Mouse (Mus musculus): ENCODE measurements around the gene Clic5. TPM values are rescaled to one million over a fixed set of nuclear protein-coding genes. Genes with fewer than 3 reads are reported as not detected.

The Clic5 gene
- polyA plus RNA-seq (2015; fragmentation: Nextera tagmentation; extraction: Ambion mirVana), result 25.9 and 31.2 TPM in 2 replicates

DNA sequence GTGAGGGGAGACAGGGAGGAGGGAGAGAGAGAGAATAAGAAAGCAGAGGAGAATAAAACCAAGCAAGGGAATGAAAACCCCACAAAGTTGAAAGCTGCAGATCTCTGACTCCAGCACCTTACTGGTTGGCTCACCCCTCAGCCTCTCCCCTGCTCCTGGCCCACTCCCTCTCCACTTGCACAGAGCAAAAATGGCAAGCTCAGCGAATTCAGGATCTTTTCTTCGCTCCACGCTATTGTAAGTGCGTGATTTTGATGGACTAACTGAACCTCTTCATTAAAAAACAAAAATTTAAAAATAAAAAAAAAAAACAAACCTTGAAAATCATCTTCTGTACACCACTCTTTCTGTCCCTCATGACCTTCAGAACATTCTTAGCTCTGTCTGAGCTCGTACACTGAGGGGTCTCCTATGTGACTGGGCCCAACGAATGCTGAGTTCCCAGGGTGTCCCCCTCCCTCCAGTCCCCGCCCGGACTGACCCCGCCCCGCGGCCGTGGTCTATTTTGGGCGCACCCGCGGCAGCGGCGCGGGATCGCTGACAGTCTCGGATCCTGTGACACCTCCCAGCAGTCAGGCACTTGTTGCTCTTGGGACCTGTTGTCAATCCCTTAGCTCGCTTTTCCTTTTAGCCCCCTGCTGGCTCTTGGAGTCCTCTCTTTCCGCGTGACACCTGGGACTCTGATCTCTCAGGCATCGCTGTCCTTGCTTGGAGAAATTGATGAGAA is at the start of gene Clic5:
Clic5 (plus strand) TSS at position 543 of the 727 bp plus-strand sequence.
- Histone ChIP-seq H3K36me3 (ENCODE audit: control insufficient read depth, insufficient read depth, low read length) (no peaks in the 10 kb centered on the region), H3K27me3 (replicated peaks; ENCODE audit: control insufficient read depth, insufficient read depth, low read length) (no peaks in the 10 kb centered on the region; the same call in 1 of the 2 replicates), H3K9ac (ENCODE audit: low read depth, low read length) (peak within 1 kb of the TSS; percentile 62), H3K4me3 (ENCODE audit: low read length) (peak within 1 kb of the TSS; percentile 43), H3K4me2 (ENCODE audit: low read depth, low read length) (peak within 1 kb of the TSS; percentile 66), H3K27ac (ENCODE audit: low read length) (peak within 1 kb of the TSS; percentile 36; the same call in 1 of the 2 replicates), H3K9me3 (ENCODE audit: control insufficient read depth, low read length) (no peaks in the 10 kb centered on the region), H3K4me1 (ENCODE audit: control insufficient read depth, insufficient read depth, low read length) (peaks cover 16% of the 10 kb centered on the region)
- peak; percentile 52 for ATAC-seq
- 4% methylated on average over 24 of the region's 24 CpGs for whole genome bisulfite sequencing

DNA sequence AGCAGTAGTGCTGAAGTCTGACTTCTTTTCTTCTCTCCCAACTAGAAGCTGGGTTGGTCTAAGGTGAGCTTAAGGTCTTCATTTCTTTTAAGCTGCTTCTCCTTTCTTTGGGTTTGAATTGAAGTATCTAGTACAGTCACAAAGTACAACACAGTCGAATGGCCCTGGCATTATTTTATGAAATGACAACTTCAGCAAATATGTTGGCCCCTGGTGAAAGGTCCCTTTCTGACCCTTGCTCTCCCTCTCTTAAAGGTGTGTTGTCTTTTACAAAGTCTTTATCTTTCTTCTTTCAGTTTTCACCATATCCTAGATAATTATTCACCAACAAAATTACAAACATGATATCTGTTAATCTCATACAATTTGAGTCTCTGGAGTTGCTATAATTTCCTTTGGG is 42.6 kb upstream of the Clic5 start:
- Histone ChIP-seq H3K4me1 (ENCODE audit: control insufficient read depth, insufficient read depth, low read length) (peaks cover 7% of the 10 kb centered on the region; the same call in 1 of the 2 replicates), H3K27me3 (replicated peaks; ENCODE audit: control insufficient read depth, insufficient read depth, low read length) (no peaks in the 10 kb centered on the region), H3K9ac (ENCODE audit: low read depth, low read length) (no peak overlapping the region), H3K36me3 (ENCODE audit: control insufficient read depth, insufficient read depth, low read length) (no peaks in the 10 kb centered on the region), H3K27ac (ENCODE audit: low read length) (peak overlapping the region; percentile 52; the same call in 1 of the 2 replicates), H3K4me3 (ENCODE audit: low read length) (no peak overlapping the region), H3K9me3 (ENCODE audit: control insufficient read depth, low read length) (no peaks in the 10 kb centered on the region), H3K4me2 (ENCODE audit: low read depth, low read length) (0 out of 2 replicates have a peak overlapping the region, but pooled peaks have one; percentile 4)
- peak; percentile 55 for ATAC-seq
- WGBS, result 63% methylated on average over 1 of the region's 1 CpGs

DNA sequence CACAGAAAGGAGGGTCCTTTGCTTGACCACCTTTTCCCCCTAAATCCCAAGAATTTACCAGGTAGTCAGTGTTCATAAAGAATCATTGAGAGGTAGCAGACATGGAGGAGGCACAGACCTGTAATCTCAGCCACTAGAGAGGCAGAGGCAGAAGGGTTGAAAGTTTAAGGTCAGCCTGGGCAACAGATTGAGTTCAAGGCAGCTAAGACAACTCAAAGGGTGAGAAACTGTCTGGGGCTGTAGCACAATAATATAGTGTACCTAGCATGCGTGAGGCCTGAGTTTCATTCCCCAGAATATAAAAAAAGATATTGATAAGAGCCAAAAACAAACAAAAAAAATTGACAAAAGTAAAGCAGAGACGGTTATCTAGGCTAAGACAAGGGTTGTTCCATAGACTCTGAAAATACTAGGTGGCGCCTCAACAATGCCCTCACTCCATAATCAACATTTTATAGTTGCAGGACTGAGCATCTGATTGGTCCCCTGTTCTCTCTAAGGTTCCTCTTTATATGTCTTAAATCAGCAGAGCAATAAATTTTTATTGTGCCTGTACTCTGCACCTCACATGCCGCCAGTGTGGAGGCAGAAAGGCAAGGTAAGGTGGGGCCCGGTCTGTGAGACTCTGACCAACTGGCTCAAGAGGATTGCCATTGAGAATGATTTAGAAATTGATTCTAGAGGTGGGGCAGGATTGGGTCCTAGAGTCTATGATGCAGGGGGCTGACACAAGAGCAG is 40.1 kb upstream of the Clic5 start:
- Histone ChIP-seq H3K4me1 (ENCODE audit: control insufficient read depth, insufficient read depth, low read length) (peaks cover 7% of the 10 kb centered on the region; the same call in 1 of the 2 replicates), H3K9ac (ENCODE audit: low read depth, low read length) (no peak overlapping the region), H3K36me3 (ENCODE audit: control insufficient read depth, insufficient read depth, low read length) (no peaks in the 10 kb centered on the region), H3K27ac (ENCODE audit: low read length) (peak overlapping the region; percentile 93), H3K27me3 (replicated peaks; ENCODE audit: control insufficient read depth, insufficient read depth, low read length) (no peaks in the 10 kb centered on the region), H3K4me3 (ENCODE audit: low read length) (no peak overlapping the region), H3K9me3 (ENCODE audit: control insufficient read depth, low read length) (no peaks in the 10 kb centered on the region), H3K4me2 (ENCODE audit: low read depth, low read length) (no peak overlapping the region)
- ATAC-seq, result peak; percentile 93
- WGBS, result 62% methylated on average over 5 of the region's 5 CpGs

DNA sequence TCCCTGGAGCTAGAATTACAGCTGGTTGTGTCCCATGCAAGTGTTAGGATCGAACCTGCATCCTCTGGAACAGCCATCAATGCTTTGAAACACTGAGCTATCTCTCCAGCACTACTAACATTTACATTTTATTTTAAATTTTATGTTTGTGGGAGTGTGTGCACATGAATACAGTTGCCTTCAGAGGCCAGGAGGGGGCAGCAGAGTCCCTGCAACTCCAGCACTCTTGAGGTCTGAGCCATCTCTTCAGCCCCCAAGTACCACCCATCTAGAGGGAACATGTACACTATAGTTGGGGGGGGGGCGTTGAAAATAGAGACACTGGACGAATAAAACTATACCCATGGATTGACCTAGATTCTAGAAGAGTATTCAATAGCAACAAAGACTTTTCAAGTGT is 37.3 kb upstream of the Clic5 start:
- H3K27ac ChIP-seq (ENCODE audit: low read length), result peak overlapping the region; percentile 78
- no peak overlapping the region for H3K9ac ChIP-seq (ENCODE audit: low read depth, low read length)
- ATAC-seq, result no peak
- H3K9me3 ChIP-seq (ENCODE audit: control insufficient read depth, low read length), result no peaks in the 10 kb centered on the region
- peaks cover 12% of the 10 kb centered on the region for H3K4me1 ChIP-seq (ENCODE audit: control insufficient read depth, insufficient read depth, low read length)
- 74% methylated on average over 3 of the region's 3 CpGs for WGBS
- no peaks in the 10 kb centered on the region for H3K27me3 ChIP-seq (replicated peaks; ENCODE audit: control insufficient read depth, insufficient read depth, low read length)
- no peaks in the 10 kb centered on the region for H3K36me3 ChIP-seq (ENCODE audit: control insufficient read depth, insufficient read depth, low read length)
- no peak overlapping the region for H3K4me2 ChIP-seq (ENCODE audit: low read depth, low read length)
- H3K4me3 ChIP-seq (ENCODE audit: low read length), result no peak overlapping the region

DNA sequence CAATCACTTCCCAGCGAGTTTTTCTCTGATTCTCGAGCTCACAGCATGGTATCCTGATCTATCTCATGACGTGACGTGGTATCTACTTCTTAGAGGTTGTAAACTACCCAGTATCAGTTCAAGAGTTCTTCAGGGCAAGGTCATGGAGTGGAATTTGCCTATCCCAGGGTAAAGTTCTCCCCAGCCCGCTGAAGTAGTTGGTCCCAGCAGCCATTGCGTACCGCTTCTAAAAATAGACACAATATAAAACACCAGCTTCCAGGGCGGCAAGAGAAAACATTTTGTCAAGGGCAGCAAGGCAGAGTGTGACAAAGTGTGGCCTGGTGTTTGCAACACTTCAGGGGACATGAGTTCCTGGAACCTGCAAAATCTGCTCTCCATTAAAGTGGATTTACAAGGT is 36.5 kb upstream of the Clic5 start:
- H3K4me2 ChIP-seq (ENCODE audit: low read depth, low read length), result peak overlapping the region; percentile 34
- no peaks in the 10 kb centered on the region for H3K9me3 ChIP-seq (ENCODE audit: control insufficient read depth, low read length)
- ATAC-seq, result peak; percentile 75
- peak overlapping the region; percentile 78 for H3K27ac ChIP-seq (ENCODE audit: low read length)
- no peak overlapping the region for H3K4me3 ChIP-seq (ENCODE audit: low read length)
- no peak overlapping the region for H3K9ac ChIP-seq (ENCODE audit: low read depth, low read length)
- H3K4me1 ChIP-seq (ENCODE audit: control insufficient read depth, insufficient read depth, low read length), result peaks cover 12% of the 10 kb centered on the region
- WGBS, result 48% methylated on average over 8 of the region's 8 CpGs
- H3K27me3 ChIP-seq (replicated peaks; ENCODE audit: control insufficient read depth, insufficient read depth, low read length), result no peaks in the 10 kb centered on the region
- H3K36me3 ChIP-seq (ENCODE audit: control insufficient read depth, insufficient read depth, low read length), result no peaks in the 10 kb centered on the region

DNA sequence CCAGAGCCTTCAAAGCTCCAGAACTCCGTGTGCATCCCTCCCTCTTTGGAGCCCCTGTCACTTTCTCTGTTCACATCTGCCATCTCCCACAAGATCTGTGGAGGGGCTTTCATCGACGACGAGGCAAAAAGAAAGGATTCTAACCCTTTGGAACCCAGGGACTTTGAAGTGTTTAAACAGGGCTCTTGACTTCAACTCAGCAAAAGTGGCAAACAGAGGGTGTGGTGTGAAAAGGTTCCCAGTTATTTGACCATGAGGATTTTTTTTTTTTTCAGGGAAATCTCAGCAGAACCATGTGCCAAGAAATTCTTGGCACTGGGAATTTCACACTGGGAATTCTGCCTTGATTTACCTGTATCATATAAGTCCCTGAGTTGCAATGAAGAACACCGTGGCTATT is 34.5 kb upstream of the Clic5 start:
- no peaks in the 10 kb centered on the region for H3K9me3 ChIP-seq (ENCODE audit: control insufficient read depth, low read length)
- H3K27me3 ChIP-seq (replicated peaks; ENCODE audit: control insufficient read depth, insufficient read depth, low read length), result no peaks in the 10 kb centered on the region
- no peak overlapping the region for H3K27ac ChIP-seq (ENCODE audit: low read length)
- no peaks in the 10 kb centered on the region for H3K36me3 ChIP-seq (ENCODE audit: control insufficient read depth, insufficient read depth, low read length)
- no peak for ATAC-seq
- H3K4me2 ChIP-seq (ENCODE audit: low read depth, low read length), result no peak overlapping the region
- H3K4me1 ChIP-seq (ENCODE audit: control insufficient read depth, insufficient read depth, low read length), result peaks cover 9% of the 10 kb centered on the region; the same call in 1 of the 2 replicates
- 38% methylated on average over 5 of the region's 5 CpGs for WGBS
- no peak overlapping the region for H3K4me3 ChIP-seq (ENCODE audit: low read length)
- H3K9ac ChIP-seq (ENCODE audit: low read depth, low read length), result no peak overlapping the region

DNA sequence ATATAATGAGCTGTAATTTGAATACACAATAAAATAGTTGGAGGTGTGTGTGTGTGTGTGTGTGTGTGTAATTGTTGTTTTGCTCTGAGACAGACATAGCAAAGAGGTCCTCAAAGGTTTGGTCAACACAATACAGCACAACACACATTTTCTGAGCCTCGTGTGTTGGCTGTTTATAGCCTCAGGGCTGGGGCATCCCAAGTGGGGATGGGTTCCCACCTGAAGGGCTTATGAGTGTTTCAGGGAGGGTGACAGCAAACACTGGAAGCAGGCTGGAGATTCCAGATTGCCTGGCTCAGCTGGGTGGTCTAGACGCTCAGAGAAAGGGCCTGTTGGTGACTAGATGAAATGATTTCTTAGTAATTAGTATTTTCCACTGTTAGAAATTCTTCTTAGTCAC is 33.2 kb upstream of the Clic5 start:
- 64% methylated on average over 2 of the region's 2 CpGs for WGBS
- Histone ChIP-seq H3K4me1 (ENCODE audit: control insufficient read depth, insufficient read depth, low read length) (peaks cover 5% of the 10 kb centered on the region; the same call in 1 of the 2 replicates), H3K27me3 (replicated peaks; ENCODE audit: control insufficient read depth, insufficient read depth, low read length) (no peaks in the 10 kb centered on the region), H3K36me3 (ENCODE audit: control insufficient read depth, insufficient read depth, low read length) (no peaks in the 10 kb centered on the region), H3K9me3 (ENCODE audit: control insufficient read depth, low read length) (no peaks in the 10 kb centered on the region), H3K4me3 (ENCODE audit: low read length) (no peak overlapping the region), H3K27ac (ENCODE audit: low read length) (no peak overlapping the region), H3K4me2 (ENCODE audit: low read depth, low read length) (no peak overlapping the region), H3K9ac (ENCODE audit: low read depth, low read length) (no peak overlapping the region)
- no peak for ATAC-seq

DNA sequence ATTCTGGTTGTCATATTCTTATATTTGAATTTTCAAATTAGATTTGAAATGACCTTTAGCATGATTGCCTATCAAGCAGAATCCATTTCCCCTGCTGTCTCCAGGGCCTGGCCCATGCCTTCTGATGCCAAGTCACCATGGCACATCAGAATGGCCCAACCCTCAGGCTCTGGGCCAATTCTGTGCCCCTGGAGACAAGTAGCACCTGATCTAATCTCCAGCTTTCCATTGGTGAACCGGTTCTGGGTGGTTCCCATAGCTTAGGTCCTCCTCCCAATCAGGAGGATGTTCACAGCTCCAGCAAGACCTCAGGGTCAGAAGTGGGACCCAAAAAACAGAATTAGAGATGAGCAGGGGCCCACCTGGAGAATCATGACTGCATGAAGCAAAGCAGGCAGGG is 30.2 kb upstream of the Clic5 start:
- H3K27me3 ChIP-seq (replicated peaks; ENCODE audit: control insufficient read depth, insufficient read depth, low read length), result no peaks in the 10 kb centered on the region
- H3K4me1 ChIP-seq (ENCODE audit: control insufficient read depth, insufficient read depth, low read length), result peaks cover 11% of the 10 kb centered on the region; the same call in 1 of the 2 replicates
- no peaks in the 10 kb centered on the region for H3K36me3 ChIP-seq (ENCODE audit: control insufficient read depth, insufficient read depth, low read length)
- H3K27ac ChIP-seq (ENCODE audit: low read length), result no peak overlapping the region
- H3K4me2 ChIP-seq (ENCODE audit: low read depth, low read length), result no peak overlapping the region
- H3K9ac ChIP-seq (ENCODE audit: low read depth, low read length), result no peak overlapping the region
- no peak overlapping the region for H3K4me3 ChIP-seq (ENCODE audit: low read length)
- 55% methylated on average over 1 of the region's 1 CpGs for WGBS
- no peak for ATAC-seq
- H3K9me3 ChIP-seq (ENCODE audit: control insufficient read depth, low read length), result no peaks in the 10 kb centered on the region

DNA sequence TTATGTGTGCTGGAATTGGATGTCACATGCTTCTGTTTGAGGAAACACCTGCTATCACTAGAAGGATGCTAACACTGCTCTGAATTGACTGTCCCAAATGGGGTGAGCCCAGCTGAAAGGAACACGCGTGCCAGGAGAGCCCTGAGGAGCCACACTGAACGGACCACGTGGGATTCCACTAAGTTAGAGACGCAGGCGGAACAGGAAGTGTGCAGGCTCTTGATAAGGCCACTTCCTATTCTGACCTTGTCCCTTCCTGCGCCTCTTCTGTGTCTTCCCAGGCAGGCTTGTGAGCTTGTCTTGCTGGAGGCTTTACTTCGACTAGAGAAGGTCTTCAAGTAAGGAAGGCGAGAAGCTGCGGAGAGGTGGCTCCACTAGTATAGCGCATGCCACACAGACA is 27.9 kb upstream of the Clic5 start:
- no peak overlapping the region for H3K9ac ChIP-seq (ENCODE audit: low read depth, low read length)
- no peak for ATAC-seq
- H3K36me3 ChIP-seq (ENCODE audit: control insufficient read depth, insufficient read depth, low read length), result peaks cover 3% of the 10 kb centered on the region; the same call in 1 of the 2 replicates
- no peaks in the 10 kb centered on the region for H3K9me3 ChIP-seq (ENCODE audit: control insufficient read depth, low read length)
- WGBS, result 89% methylated on average over 11 of the region's 11 CpGs
- 0 out of 2 replicates have a peak, but pooled peaks cover 6% of the 10 kb centered on the region for H3K4me1 ChIP-seq (ENCODE audit: control insufficient read depth, insufficient read depth, low read length)
- H3K27ac ChIP-seq (ENCODE audit: low read length), result no peak overlapping the region
- no peak overlapping the region for H3K4me2 ChIP-seq (ENCODE audit: low read depth, low read length)
- H3K27me3 ChIP-seq (replicated peaks; ENCODE audit: control insufficient read depth, insufficient read depth, low read length), result no peaks in the 10 kb centered on the region
- H3K4me3 ChIP-seq (ENCODE audit: low read length), result no peak overlapping the region
